ENCODE assay signal across 8 mouse cellular contexts in the genomic region with DNA sequence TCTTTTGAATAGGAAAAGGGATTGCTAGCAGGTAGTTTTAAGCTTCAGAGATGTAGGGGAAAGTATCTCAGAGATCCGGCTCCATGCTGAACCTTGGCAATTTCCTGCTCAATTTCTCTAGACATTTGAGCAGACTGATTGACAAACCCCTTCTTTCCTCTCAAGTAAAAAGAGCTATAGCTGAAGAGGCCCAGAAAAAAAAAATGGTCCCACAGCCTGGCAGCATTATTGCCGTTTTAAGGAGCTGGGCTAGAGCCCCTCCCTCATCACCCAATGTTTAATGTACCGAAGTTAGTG. TPM values are rescaled to one million over a fixed set of nuclear protein-coding genes. Genes with fewer than 3 reads are reported as not detected.
DNase-seq lines count a peak whose midpoint lies in the region; ATAC-seq and TF ChIP-seq lines count a peak whose summit lies in the region.

No protein-coding gene starts in this region.

- no peaks in the 10 kb centered on the region for H3K27me3 ChIP-seq in embryonic facial prominence, embryonic 15.5 days
- H3K27me3 ChIP-seq in intestine, postnatal 0 days (replicated peaks; ENCODE audit: control insufficient read depth, insufficient read depth, low read length): no peaks in the 10 kb centered on the region
- H3K27me3 ChIP-seq in neural tube, embryonic 13.5 days: no peaks in the 10 kb centered on the region

- no peaks in the 10 kb centered on the region for H3K9me3 ChIP-seq in embryonic facial prominence, embryonic 15.5 days (replicated peaks)
- no peaks in the 10 kb centered on the region for H3K9me3 ChIP-seq in intestine, postnatal 0 days (ENCODE audit: control insufficient read depth)
- no peaks in the 10 kb centered on the region for H3K9me3 ChIP-seq in neural tube, embryonic 13.5 days

- WGBS in embryonic facial prominence, embryonic 15.5 days: 1% methylated on average over 3 of the region's 3 CpGs
- WGBS in intestine, postnatal 0 days: 2% methylated on average over 3 of the region's 3 CpGs
- WGBS in neural tube, embryonic 13.5 days: 1% methylated on average over 3 of the region's 3 CpGs

- peak overlapping the region; percentile 94 for H3K4me2 ChIP-seq in embryonic facial prominence, embryonic 15.5 days (replicated peaks)
- peak overlapping the region; percentile 85 for H3K4me2 ChIP-seq in intestine, postnatal 0 days (replicated peaks; ENCODE audit: low read depth)
- peak overlapping the region; percentile 48 for H3K4me2 ChIP-seq in neural tube, embryonic 13.5 days

- no peak for DNase-seq in layer of hippocampus, adult 2 months (ENCODE audit: low spot score in 2 of 2)
- DNase-seq in layer of hippocampus, adult 9-11 months: no peak
- DNase-seq in urinary bladder, postnatal 4 days (ENCODE audit: low spot score in 2 of 2): no peak
- no peak for DNase-seq in natural killer cell, adult 2 months (ENCODE audit: low spot score in 2 of 2)
- no peak for DNase-seq in adrenal gland, adult 2 months

- no peaks in the 10 kb centered on the region for H3K36me3 ChIP-seq in embryonic facial prominence, embryonic 15.5 days
- H3K36me3 ChIP-seq in intestine, postnatal 0 days (ENCODE audit: control insufficient read depth, insufficient read depth): no peaks in the 10 kb centered on the region
- H3K36me3 ChIP-seq in neural tube, embryonic 13.5 days: no peaks in the 10 kb centered on the region

- peaks cover 16% of the 10 kb centered on the region for H3K4me1 ChIP-seq in embryonic facial prominence, embryonic 15.5 days
- no peaks in the 10 kb centered on the region for H3K4me1 ChIP-seq in intestine, postnatal 0 days (replicated peaks; ENCODE audit: control insufficient read depth, insufficient read depth, low read length)
- peaks cover 12% of the 10 kb centered on the region for H3K4me1 ChIP-seq in neural tube, embryonic 13.5 days (replicated peaks)

- H3K9ac ChIP-seq in embryonic facial prominence, embryonic 15.5 days: no peak overlapping the region
- no peak overlapping the region for H3K9ac ChIP-seq in intestine, postnatal 0 days (ENCODE audit: low read depth, low read length)
- H3K9ac ChIP-seq in neural tube, embryonic 13.5 days: 0 out of 2 replicates have a peak overlapping the region, but pooled peaks have one; percentile 44

- H3K27ac ChIP-seq in layer of hippocampus, adult 2 months: peak overlapping the region; percentile 86
- H3K27ac ChIP-seq in embryonic facial prominence, embryonic 15.5 days (replicated peaks): peak overlapping the region; percentile 84
- no peak overlapping the region; the same call in 1 of the 2 replicates for H3K27ac ChIP-seq in intestine, postnatal 0 days (ENCODE audit: low read depth, low read length)
- peak overlapping the region; percentile 100 for H3K27ac ChIP-seq in neural tube, embryonic 13.5 days (replicated peaks)

- no peak for TF ChIP-seq CTCF in layer of hippocampus, adult 2 months (conservative IDR thresholded peaks at IDR 0.05)
- TF ChIP-seq CTCF in intestine, postnatal 0 days (IDR thresholded peaks at IDR 0.05; ENCODE audit: low read depth): no peak

- H3K4me3 ChIP-seq in layer of hippocampus, adult 2 months: peak overlapping the region; percentile 42
- peak overlapping the region; percentile 87 for H3K4me3 ChIP-seq in embryonic facial prominence, embryonic 15.5 days (replicated peaks)
- H3K4me3 ChIP-seq in intestine, postnatal 0 days (ENCODE audit: low read depth, low read length): peak overlapping the region; percentile 91
- peak overlapping the region; percentile 96 for H3K4me3 ChIP-seq in neural tube, embryonic 13.5 days

- no peak for ATAC-seq in embryonic facial prominence, embryonic 15.5 days (ENCODE audit: insufficient number of reproducible peaks, low FRiP score, low TSS enrichment, low read depth)
- ATAC-seq in intestine, postnatal 0 days: no peak
- no peak for ATAC-seq in neural tube, embryonic 13.5 days (ENCODE audit: low read depth)

RNA-seq across cellular contexts. Expression of gene Trim8, which starts 2.0 kb away (rescaled TPM):
- total RNA-seq in layer of hippocampus, adult 2 months (2021): 100 to 1,000 TPM in 1 of 2 experiments, 10 to 100 TPM in 1; 99.9 to 108 TPM
- polyA plus RNA-seq in embryonic facial prominence, embryonic 15.5 days (2015; fragmentation: Nextera tagmentation; extraction: Ambion mirVana): 20.7 and 21.7 TPM in 2 replicates
- polyA plus RNA-seq in intestine, postnatal 0 days (2015; fragmentation: Nextera tagmentation; extraction: Ambion mirVana): 16.7 and 17.1 TPM in 2 replicates
- 26.5 and 30.4 TPM in 2 replicates for polyA plus RNA-seq in neural tube, embryonic 13.5 days (2015; fragmentation: Nextera tagmentation; extraction: Ambion mirVana)
- total RNA-seq in adrenal gland, adult 2 months (2021): 10 to 100 TPM; 38.0 to 66.4 TPM
- polyA plus RNA-seq in adrenal gland, adult 2 months (2012; rRNA removed): 66.1 and 78.8 TPM in 2 replicates

Comparison
In these comparisons a context has a peak if more than half of its experiments do, and no peak if none do; other contexts are left out.
1. H3K4me3 ChIP-seq: peak in every context shown above with its lines; median percentile 96 in neural tube, embryonic 13.5 days; 91 in intestine, postnatal 0 days; 87 in embryonic facial prominence, embryonic 15.5 days; 42 in layer of hippocampus, adult 2 months.